Mouse (Mus musculus): ENCODE results near the gene Ska3. TPM values are rescaled to one million over a fixed set of nuclear protein-coding genes. Genes with fewer than 3 reads are reported as not detected.
"Not testable (repeated sequence)": the region's sequence is repeated elsewhere in the genome, so short reads cannot be mapped to it uniquely, and the experiment has no call there.

Gene Ska3
- under 1 TPM in 1 of 4 experiments, not detected in 3; 0.49 TPM for total RNA-seq (2022)

DNA sequence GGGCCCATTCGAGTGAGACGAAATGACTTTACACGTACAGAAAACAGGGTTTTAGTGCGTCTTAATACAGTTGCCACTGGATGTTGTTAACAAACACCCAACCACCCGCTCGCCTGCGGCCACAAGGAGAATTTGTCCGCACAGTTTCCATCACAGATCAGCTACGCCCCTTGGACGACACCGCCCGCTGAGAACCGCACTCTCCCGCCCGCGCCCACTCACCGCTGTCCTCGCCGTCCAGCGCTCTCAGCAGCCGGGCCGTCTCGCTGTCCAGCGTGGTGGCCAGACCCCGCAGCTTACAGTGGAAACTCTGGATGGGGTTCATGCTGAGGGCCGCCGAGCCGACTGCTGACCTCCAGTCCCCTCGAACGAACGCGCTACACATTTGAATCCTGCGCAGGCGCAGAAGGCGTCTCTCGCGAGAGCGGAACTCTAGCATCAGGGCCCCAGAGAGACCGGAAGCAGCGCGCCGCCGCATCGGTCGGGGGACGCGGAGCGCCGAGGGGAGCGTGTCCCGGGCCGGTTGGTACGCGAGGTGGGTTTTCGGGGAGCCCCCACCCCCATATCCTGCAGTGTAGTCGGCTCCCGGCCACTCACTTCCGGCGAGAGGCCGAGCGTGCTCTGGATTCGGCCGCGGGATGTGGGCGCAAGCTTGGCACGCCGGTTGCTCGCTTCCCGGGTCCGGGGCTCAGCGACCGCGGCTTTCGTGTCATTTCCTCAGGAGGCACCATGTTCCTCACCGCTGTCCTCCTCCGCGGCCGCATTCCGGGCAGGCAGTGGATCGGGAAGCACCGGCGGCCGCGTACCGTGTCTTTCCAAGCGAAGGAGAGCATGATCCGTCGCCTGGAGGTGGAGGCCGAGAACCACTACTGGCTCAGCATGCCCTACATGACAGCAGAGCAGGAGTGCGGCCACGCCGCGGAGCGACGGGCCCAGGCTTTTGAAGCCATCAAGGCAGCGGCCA, at the start of gene Ska3, which contains the start of gene Mrpl57:
Gene Ska3 (minus strand): TSS at position 398 of the 964 bp plus-strand sequence.
Gene Mrpl57 (plus strand): TSS at position 447 of the 964 bp plus-strand sequence.
- peak; percentile 94 for DNase-seq (ENCODE audit: low spot score)

DNA sequence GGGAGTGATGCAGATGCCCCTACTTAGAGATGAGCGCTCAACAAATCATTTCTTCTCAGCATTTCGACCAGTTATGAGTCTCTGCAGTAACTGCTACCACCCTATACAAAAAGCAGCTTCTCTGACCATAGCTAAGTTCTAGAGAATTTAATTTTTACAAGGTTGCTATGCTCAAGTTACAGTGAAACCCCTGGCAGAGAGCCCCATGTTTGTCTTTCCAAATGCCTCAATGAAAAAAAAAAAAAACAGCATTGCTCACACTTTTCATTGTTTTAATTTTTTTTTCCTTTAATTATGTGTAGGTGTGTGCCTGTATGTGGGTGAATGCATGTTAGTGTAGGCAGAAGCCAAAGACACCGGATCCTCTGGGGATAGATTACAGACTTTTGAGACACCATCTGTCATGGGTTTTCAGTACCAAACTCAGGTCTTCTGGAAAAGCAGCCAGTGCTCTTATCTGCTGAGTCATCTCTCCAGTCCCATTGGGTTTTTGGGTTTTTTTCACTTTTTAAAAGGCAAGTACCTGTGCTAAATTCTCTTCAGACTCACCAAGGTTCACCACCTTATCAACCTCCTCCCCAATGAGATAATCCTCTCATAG, 40.8 kb upstream of the Ska3 start:
- DNase-seq (ENCODE audit: low spot score), result no peak

GRCm38 (mm10) chr14:57865256-57865655, 39.3 kb upstream of the Ska3 start:
- no peak for DNase-seq (ENCODE audit: low spot score)

- DNase-seq (ENCODE audit: low spot score), result peak; percentile 9
Observed at GRCm38 (mm10) chr14:57863129-57863528, 37.1 kb upstream of the Ska3 start.

DNA sequence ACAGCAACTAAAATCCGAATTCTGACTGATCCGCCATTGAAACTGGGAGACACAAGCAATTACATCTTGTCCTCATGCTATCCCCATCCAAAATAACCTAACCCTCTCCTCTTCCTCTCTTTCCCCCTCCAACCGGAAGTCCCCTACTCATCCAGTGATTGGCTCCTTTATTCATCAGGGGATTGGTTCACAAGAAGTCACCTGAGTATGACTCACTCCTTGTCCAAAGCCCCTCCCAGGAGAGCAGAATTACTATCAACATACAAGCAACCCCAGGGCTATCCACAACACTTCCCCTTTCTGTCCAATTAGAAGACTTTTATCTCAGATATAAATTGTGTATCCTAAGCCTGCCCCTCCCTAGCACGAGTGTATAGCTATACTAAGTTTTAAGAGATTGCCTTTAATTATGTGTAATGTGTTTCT, 36.0 kb upstream of the Ska3 start:
- DNase-seq (ENCODE audit: low spot score), result no peak

- DNase-seq (ENCODE audit: low spot score), result peak; percentile 12
Observed at GRCm38 (mm10) chr14:57859520-57859919, 33.5 kb upstream of the Ska3 start.

DNA sequence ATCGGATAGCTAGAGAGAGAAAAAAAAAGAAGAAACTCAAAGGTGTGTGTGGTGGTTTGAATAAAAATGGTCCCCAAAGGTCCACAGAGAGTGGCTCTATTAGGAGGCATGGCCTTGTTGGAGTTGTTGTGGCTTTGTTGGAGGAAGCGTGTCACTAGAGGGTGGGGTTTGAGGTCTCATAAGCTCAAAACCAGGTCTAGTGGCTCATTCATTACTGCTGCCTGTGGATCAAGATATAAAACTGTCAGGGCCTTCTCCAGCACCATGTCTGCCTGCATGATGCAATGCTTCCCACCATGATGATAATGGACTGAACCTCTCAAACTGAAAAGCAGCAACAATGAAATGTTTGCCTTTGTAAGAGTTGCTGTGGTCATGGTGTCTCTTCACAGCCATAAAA, 32.6 kb upstream of the Ska3 start:
- no peak for DNase-seq (ENCODE audit: low spot score)

- not testable (repeated sequence) for DNase-seq (ENCODE audit: low spot score)
Observed at GRCm38 (mm10) chr14:57856037-57856436, 30.1 kb upstream of the Ska3 start.

GRCm38 (mm10) chr14:57852961-57853360, 27.0 kb upstream of the Ska3 start:
- DNase-seq (ENCODE audit: low spot score), result no peak

DNA sequence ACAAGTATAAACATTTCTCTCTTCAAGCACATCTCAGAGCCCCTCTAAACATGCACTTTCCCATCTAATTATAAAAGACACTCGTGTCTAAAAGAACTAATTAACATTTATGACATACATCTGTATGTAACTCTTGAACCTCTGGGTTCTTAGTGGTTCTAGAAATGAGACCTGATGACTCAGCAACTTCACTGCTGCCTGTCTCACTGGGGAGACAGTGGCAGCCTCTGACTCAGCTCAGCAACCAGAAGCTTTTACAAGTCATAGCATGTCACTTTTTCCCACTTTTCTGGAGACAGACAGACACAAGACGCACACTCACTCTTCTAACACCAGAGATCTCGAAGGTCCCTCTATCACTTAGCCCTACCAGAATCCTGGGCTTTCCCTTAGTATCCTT, 24.3 kb upstream of the Ska3 start:
- no peak for DNase-seq (ENCODE audit: low spot score)

DNA sequence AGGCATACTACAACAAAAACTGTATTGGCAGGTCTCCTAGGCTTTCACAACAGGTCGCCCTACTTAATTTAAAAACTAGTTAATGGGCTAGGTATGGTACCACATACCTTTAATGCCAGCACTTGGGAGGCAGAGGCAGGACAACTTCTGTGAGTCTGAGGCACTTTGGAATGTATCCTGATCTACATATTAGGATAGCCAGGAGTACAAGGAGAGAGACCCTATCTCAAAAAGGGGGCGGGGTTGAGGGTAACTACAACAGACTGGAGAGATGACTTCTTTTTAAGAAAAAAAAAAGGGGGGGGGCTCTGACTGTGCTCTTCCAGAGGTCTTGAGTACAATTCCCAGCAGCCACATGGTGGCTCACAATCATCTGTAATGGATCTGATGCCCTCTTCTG, 22.7 kb upstream of the Ska3 start:
- no peak for DNase-seq (ENCODE audit: low spot score)

- DNase-seq (ENCODE audit: low spot score), result not testable (repeated sequence)
Observed at GRCm38 (mm10) chr14:57848061-57848460, 22.1 kb upstream of the Ska3 start.

GRCm38 (mm10) chr14:57844535-57844934, 18.6 kb upstream of the Ska3 start:
- DNase-seq (ENCODE audit: low spot score), result no peak

DNA sequence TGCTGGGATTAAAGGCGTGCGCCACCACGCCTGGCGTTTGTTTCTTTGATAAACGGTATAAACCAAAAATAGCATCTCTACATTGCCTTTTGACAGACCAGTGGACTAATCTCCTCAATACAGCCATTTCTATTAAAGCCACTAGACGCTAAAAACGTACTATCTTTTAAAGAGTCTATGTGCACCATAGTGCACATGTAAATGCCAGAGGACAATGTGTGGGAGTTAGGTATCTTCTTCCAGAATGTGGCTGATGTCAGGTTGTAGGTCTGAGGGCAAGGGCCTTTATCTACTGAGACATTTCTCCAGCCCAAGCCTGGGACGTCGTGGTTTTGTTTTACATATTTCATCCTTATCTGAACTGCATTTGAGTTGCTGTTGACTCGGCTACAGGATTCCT, 9.2 kb upstream of the Ska3 start:
- no peak for DNase-seq (ENCODE audit: low spot score)

GRCm38 (mm10) chr14:57833526-57833925, 7.5 kb upstream of the Ska3 start:
- DNase-seq (ENCODE audit: low spot score), result no peak

DNA sequence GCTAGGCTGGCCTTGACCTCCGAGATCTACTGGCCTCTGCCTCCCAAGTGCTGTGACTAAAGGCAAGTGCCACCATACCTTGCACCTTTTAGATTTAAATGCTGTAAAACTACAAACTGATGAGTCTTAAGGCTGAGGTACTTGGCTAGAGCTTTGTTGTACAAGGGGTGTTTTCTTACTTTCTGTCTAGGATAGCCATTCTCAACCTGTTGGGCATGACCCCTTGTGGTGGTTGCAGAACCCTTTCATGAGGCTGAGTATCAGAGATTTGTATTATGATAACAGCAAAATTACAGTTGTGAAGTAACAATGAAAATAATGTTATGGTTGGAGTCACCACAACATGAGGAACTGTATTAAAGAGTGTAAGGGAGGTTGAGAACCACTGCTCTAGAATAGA, 1.3 kb upstream of the Ska3 start:
- DNase-seq (ENCODE audit: low spot score), result no peak

GRCm38 (mm10) chr14:57820839-57821238, 5.1 kb downstream of the Ska3 start:
- DNase-seq (ENCODE audit: low spot score), result no peak

GRCm38 (mm10) chr14:57811844-57812243, 14.1 kb downstream of the Ska3 start:
- no peak for DNase-seq (ENCODE audit: low spot score)

DNA sequence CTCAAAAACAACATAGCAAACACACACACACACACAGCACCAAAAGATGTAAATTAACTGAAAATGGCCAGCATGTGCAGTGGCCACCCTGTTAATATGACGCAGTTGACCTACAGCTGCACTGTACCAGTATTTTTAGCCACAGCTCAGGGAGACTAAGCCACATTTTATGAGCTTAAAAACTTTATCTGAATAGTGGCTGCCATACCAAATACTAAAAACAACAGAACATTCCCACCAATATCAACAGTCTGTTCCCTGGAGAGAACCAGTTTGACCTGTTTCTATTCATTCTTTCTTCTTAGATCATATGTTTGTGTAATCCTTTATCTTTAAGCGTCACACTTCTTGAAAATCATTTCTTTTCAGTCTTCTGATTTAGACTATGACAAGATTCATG, 15.1 kb downstream of the Ska3 start:
- DNase-seq (ENCODE audit: low spot score), result no peak

DNA sequence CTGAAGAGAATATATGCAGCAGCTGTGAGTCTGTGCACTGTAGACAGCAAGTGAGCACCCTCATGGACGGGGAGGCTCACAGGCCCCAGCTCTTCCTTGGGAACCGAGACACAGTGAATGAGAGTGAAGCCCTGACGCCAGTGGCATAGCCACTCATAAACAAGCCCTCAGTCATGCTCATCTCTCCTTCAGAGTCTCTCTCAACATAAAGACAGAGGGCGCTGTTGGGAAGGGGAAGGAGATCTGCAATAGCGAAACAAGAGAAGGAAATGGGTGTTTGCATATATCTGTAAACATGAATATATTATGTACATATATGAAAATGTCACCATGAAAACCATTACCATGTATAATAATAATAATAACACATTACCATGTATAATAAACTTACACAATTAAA, 17.4 kb downstream of the Ska3 start:
- peak; percentile 13 for DNase-seq (ENCODE audit: low spot score)

DNA sequence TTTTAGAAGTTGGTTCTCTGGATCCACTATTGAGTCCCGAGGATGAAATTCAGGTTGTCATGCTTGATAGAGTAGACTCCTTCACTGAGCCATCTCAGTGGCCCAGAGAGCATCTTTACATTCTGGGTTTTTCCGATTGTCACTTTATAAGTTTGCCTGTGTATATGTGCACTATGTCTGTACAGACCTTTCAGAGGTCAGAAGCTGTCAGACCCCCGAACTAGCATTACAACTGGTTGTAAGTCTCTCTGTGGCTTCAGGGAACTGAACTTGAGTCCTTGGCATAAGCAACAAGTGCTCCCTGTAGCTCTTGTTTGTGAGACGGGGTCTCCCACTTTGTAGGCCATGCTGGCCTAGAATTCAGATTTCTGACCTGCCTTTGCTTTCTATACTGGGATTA, 22.3 kb downstream of the Ska3 start:
- DNase-seq (ENCODE audit: low spot score), result no peak

- peak; percentile 98 for DNase-seq (ENCODE audit: low spot score)
Observed at GRCm38 (mm10) chr14:57797991-57798931, 27.7 kb downstream of the Ska3 start, which contains the start of gene Sap18. TSS of gene Sap18 (plus strand) at chr14:57798180.
